Mouse (Mus musculus) urinary bladder, adult 18-20 months (tissue): ENCODE measurements around the gene Fam72a.
"Not testable (repeated sequence)": the region's sequence is repeated elsewhere in the genome, so short reads cannot be mapped to it uniquely, and the experiment has no call there.

Source experiments
- DNase-seq, 2 experiments: peaks; one replicate each; pipeline ENCODE4 v3.0.0; 2022; ENCODE audit warnings: low spot score in 2 of 2, mixed read lengths in 2 of 2

Fam72a gene

DNA sequence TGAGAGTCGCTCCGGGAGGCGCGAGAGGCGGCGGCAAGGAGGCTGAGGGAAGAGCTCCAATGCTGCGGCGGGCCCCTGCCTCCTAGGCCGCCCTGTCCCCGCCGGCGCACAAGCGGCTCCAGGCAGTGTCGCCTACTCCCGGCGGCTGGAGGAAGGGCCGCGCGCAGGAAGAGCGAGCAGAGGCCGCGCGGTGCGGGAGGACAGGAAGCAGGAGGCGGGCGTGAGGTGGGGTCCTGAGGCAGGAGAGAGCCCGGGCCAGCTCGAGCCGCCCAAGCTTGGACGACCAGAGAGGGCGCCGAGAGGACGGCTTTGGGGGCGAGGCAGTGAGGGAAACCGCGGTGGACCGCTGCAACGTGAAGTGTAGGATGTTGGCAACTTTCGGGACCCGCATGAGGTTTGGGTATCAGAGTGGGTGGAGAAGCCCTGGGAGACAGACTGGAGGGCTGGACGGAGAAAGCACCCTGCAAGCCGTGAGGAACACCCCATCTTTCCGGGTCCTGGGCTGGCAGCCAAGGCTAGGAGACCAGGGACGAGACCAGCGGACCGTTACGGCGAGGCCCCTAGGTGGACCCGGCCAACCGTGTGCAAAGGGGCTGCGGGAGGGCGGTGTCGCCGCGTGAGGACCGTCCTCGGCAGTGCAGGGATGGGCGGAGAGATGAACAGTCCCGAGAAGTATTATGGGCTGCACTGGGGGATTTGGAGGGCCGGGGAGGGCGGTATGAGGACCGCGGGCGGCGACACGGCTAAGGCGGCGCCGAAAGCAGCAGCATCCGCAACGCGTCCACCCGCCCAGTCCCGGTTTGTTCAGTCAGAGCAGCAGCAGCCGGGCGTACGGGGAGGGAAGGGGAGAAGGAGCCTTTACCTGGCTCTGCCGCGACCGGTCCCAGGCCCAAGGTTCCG is 1.1 kb upstream of the Fam72a start:
- peak; percentile 40 to 78 for DNase-seq

DNA sequence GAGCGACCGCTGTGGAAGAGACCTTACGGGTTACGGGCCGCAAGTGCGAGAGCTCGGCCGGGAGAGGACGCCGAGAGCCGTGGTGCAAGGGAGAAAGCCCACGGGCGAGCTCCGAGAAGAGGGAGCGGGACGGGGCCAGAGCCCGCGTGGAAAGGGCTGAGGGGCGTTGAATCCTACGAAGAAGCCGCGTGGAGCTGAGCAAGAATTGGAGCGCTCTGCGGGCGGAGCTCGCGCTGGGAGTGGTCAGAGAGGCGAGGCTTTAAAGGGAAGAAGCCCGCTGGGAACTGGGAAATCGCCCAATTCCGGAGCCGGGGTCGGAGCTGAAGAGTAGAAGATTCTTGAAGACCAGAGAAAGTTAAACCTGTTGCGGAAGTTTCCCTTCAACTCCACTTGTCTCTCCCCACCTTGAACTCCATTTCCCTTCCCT is 391 bp downstream of the Fam72a start:
- DNase-seq, result peak in 1 of 2 experiments; percentile 68

DNA sequence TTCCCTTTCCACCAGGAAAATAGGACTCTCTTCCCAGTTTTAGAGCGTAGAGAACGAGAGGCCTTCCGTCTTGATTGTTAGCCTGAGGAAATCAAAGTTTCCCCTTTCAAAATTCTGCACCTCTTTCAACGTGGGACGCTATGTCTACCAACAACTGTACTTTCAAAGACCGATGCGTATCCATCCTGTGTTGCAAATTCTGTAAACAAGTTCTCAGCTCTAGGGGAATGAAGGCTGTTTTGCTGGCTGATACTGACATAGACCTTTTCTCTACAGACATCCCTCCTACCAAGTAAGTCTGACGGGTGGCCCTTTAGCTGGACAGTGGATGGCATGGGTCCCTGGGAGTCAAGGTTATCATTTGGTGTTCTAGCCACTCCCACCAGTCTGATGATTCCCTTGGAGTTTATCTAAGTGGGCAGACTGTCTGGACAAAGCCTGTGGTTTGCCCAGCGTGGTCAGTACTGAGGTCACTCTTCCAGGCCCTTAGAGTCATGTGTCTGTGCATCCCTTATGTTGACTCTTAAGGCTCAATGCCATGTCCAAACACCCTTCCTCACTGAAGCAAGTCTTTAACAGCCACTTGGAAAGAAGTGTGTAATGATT is 961 bp downstream of the Fam72a start:
- no peak for DNase-seq

- DNase-seq, result peak in 1 of 2 experiments; percentile 19
Measured at GRCm38 (mm10) chr1:131539771-131540170, 12.1 kb downstream of the Fam72a start.

DNA sequence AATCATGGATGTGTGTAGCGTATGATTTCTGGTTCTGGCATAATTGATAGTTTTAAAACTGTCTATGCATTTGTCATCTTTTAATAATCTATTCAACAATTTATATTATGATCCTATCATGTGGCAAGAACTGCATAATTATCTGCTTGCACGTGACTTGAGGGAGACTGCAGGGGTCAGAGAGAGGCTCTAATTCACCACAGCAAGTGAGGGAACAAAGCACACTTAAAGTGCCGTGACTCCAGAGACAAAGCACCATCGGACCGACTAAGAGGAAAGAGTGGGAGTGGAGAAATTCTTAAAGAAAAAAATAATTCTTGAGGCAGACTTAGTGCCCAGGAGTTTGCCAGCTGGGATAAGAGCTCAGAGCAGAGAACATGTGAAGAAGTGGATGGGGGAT is 13.1 kb downstream of the Fam72a start:
- no peak for DNase-seq

DNA sequence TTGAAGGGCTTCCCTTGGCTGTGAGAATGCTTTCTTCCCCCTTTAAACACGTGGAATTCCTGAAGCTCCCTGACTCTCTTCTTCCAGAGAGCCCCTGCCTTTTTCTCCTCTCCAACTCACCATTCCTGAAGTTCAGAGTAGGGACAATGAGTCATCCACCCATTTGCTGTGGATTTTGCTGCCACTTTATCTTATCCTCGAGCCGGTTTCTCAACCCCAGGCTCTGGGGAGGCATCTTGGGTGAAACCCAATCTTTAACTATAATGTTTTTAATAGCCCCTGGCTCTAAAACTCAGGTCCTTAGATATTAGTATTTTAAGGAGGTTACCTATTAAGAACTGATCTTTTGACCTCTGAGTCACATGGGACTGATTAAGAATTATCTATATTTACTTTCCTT is 13.7 kb downstream of the Fam72a start:
- DNase-seq, result no peak

DNA sequence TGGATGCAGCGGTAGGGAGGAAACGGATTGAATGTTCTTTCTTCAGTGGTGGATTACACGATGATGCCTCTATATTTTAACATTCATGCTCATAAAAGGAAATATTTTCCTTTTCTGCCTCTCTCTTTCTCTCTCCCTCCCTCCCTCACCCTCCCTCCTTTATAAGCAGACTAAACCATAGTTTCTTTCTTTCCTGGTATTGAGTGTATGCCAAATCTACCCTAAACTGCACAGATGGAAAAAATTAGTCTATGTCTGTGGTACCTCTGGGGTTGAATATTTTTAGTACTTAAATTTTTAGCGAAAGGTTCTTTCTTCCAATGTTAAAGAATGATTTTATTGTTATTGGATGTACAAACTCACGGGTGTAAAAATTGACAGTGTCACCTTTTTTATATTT is 14.2 kb downstream of the Fam72a start:
- no peak for DNase-seq

- no peak for DNase-seq
Measured at GRCm38 (mm10) chr1:131543886-131544565, 16.3 kb downstream of the Fam72a start.

DNA sequence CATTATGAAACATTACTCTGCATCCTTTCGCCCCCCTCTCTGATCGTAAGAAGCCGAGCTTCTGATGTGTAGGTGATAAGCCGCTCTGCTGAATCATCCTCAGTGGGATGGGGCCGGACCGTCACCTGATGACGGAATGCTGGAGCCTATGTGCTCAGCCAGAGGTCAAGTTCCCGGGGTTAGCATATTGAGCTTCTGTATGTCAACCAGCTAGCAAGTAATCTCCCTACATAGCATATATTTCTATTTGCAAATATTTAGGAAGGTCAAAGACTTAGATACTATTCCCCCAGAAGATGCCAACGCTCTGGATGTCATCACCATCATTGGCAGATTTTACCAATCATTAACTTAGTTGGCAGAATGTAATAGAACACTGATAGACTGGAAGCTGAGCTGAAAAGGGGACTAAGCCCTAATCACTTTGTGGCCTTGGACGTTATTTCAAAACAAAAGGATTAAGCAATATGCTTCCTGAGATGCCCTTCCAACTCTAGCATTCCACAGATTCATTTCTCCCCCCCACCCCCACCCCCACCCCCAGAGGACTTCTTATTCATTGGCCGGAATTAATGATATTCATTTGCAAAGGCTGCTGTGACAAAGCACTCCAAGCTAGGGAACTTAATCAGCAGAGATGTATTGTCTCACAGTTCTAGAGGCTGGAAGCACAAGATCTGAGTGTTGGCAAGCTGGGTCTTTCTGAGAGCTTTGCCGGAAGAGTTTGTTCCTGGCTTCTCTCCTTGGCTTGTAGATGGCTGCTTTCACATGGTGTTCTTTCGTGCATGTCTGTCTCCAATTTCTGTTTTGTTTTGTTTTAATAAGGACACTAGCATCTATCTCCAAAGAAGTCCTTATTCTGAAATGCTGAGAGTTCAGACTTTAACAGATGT is 19.3 kb downstream of the Fam72a start:
- DNase-seq, result no peak

- no peak for DNase-seq
Measured at GRCm38 (mm10) chr1:131548494-131549365, 21.0 kb downstream of the Fam72a start.

- DNase-seq, result no peak
Measured at GRCm38 (mm10) chr1:131551956-131552355, 24.3 kb downstream of the Fam72a start.

GRCm38 (mm10) chr1:131553428-131553827 is 25.7 kb downstream of the Fam72a start:
- no peak for DNase-seq

- DNase-seq, result peak; percentile 55 to 56
Measured at GRCm38 (mm10) chr1:131555042-131555812, 27.5 kb downstream of the Fam72a start.

DNA sequence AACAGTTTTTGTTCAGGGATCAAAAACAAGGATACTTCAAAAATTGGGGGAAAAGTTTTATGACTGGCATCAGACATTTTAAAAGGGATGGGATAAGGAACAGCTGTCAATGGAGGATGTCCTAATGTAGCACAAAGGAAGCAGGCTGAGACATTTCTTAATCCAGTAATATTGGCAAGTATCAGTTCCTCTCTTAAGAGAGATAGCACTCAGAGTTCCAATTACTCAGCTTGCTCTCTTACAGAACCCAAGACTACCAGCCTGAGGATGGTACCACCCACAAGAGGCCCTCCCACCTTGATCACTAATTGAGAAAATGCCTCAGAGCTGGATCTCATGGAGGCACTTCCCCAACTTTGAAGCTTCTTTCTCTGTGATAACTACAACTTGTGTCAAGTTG is 32.8 kb downstream of the Fam72a start:
- DNase-seq, result no peak

GRCm38 (mm10) chr1:131562081-131562480 is 34.4 kb downstream of the Fam72a start:
- DNase-seq, result no peak

DNA sequence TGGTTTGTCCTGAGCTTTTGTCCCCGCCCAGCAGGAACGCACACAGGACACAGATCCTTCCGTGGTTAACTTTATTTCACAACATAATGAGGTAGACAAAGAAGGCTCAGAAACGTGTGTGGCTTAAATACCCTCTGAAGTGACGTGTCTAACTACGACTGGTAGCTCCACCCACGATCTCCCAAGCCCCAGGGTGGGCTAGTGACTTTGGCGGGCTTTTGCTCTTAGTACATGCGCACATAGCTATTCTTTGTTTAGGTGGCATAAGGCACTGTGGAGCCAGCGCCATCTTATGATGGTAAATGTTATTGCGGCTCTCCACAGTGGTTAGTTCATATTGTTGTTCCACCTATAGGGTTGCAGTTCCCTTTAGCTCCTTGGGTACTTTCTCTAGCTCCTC is 38.4 kb downstream of the Fam72a start:
- not testable (repeated sequence) for DNase-seq

GRCm38 (mm10) chr1:131569721-131570120 is 42.0 kb downstream of the Fam72a start:
- peak in 1 of 2 experiments; percentile 19 for DNase-seq

DNA sequence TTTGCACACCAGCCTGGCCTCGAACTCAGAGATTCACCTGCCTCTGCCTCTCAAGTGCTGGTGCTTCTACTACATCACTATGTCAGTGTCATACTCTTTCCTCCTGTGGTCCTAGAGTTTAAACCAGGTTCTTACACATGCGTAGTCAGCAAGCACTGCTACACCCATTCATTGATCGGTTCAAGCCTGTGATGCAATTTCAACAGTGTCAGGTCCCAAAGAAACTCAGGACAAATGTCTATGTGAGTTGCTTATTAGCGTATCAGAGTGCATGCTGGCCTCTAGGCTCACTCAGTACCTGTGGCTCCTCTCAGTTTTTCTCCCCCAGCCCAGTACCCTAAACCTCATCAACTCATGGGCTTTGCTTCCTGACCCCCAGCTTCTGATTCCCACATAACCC is 42.7 kb downstream of the Fam72a start:
- no peak for DNase-seq

GRCm38 (mm10) chr1:131573721-131574120 is 46.0 kb downstream of the Fam72a start:
- no peak for DNase-seq
